Mouse (Mus musculus): Measurements from ENCODE around the gene Bgn. TPM values are rescaled to one million over a fixed set of nuclear protein-coding genes. Genes with fewer than 3 reads are reported as not detected.
A peak's percentile ranks its signal among the peaks of the same experiment; 100 is the strongest.

The Bgn gene
- polyA plus RNA-seq, 1 experiment from 2014 or later, result 14.9 TPM

DNA sequence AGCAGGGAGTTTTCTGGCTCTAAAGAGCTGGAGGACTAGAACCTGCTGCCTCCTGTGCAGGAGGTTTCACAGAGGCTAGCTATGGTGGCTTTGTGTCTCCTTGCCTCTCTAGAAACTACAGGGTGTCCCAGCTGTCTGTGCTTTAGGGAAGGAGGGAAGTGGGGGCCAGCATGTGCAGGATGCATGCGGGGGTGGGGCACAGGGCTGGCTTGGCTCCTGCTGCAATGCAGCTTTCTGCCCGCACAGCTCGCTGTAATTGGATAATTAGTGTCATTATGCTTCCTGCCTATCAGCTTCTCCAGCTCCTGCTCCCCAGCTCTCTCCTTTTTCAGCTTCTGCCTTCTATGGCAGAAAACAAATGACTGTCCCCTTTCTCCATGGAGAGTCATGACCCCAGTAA, 29.5 kb downstream of the Bgn start:
- no peaks in the 10 kb centered on the region for H3K36me3 ChIP-seq (ENCODE audit: control insufficient read depth, insufficient read depth)
- H3K9me3 ChIP-seq (ENCODE audit: control insufficient read depth, low read length), result no peaks in the 10 kb centered on the region
- H3K9ac ChIP-seq (replicated peaks; ENCODE audit: low read depth, low read length), result no peak overlapping the region
- no peaks in the 10 kb centered on the region for H3K4me1 ChIP-seq (replicated peaks; ENCODE audit: control insufficient read depth, insufficient read depth, low read length)
- 24% methylated on average over 3 of the region's 3 CpGs for WGBS
- H3K27me3 ChIP-seq (replicated peaks; ENCODE audit: control insufficient read depth, insufficient read depth, low read length), result no peaks in the 10 kb centered on the region
- ATAC-seq, result peak; percentile 76
- no peak overlapping the region for H3K4me2 ChIP-seq (ENCODE audit: low read length)
- no peak overlapping the region for H3K4me3 ChIP-seq (replicated peaks; ENCODE audit: low read length)
- no peak overlapping the region for H3K27ac ChIP-seq (ENCODE audit: low read length)

DNA sequence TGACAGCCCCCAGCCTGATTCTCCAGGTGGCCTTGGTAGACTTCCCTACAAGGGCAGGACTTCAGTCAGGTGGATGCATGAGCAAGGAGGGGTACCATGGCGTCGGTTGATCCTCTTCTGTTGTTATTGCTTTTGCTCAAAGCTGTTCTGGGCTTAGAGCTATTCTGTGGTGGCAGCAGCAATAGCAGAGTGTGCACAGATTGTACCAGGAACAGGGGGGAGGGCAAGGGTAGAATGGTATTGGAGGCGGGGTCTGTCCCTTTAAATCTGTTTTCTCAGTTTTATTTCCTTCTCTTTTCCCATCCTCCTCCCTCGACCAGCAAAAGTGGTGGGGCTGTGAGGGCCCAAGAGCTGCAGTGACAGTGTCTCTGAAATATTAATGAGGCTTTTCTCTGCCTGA, 33.2 kb downstream of the Bgn start:
- Histone ChIP-seq H3K36me3 (ENCODE audit: control insufficient read depth, insufficient read depth) (no peaks in the 10 kb centered on the region), H3K27me3 (replicated peaks; ENCODE audit: control insufficient read depth, insufficient read depth, low read length) (no peaks in the 10 kb centered on the region), H3K27ac (ENCODE audit: low read length) (no peak overlapping the region), H3K4me2 (ENCODE audit: low read length) (no peak overlapping the region), H3K4me1 (replicated peaks; ENCODE audit: control insufficient read depth, insufficient read depth, low read length) (no peaks in the 10 kb centered on the region), H3K4me3 (replicated peaks; ENCODE audit: low read length) (no peak overlapping the region), H3K9me3 (ENCODE audit: control insufficient read depth, low read length) (no peaks in the 10 kb centered on the region), H3K9ac (replicated peaks; ENCODE audit: low read depth, low read length) (no peak overlapping the region)
- WGBS, result 57% methylated on average over 4 of the region's 4 CpGs
- no peak for ATAC-seq

DNA sequence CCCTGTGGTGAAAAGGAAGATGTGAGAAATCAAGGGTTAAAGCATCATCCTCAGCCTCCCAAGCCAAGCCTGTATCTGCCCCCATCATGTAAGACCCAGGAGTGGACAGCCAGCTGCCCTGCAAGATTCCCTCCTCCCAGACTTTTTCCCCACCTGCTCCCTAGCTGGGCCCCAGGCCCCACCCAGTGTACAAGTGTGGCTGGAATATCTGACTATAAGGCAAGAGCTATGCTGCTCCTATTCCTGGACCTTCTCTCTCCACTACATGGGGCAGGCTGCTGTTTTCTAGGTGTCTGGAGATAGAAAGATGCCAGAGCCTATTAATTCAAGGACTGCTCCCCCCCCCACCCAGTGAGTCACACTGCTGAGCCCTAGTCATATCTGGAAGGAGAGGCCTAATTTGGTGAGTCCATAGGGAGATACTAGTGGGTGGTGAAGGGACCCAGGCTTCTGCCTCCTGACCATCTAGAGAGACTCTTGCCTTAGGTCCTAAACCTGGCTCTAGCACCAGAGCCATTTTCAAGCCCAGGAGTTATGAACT, 33.7 kb downstream of the Bgn start:
- no peak overlapping the region for H3K4me2 ChIP-seq (ENCODE audit: low read length)

DNA sequence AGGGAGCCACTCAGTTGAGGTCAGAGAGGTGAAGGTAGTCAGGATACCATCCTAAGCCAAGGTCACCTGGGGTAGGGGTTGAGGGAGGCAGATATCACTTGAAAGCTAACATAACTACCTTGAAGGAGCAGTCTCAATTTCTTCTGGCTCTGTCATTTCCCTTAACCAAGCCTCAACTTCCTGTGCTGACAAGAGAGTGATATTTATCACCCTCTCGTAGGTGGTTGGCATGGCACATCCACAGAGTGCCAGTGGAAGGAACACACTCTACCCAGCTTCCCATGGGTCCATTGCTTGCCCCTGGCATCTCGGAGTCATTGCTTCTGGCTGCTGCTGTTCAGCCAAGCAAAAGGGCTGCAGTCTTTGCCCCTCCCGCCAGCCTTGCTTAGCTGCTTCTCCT, 37.3 kb downstream of the Bgn start:
- Histone ChIP-seq H3K27me3 (replicated peaks; ENCODE audit: control insufficient read depth, insufficient read depth, low read length) (no peaks in the 10 kb centered on the region), H3K4me1 (replicated peaks; ENCODE audit: control insufficient read depth, insufficient read depth, low read length) (no peaks in the 10 kb centered on the region; the same call in 1 of the 2 replicates), H3K36me3 (ENCODE audit: control insufficient read depth, insufficient read depth) (no peaks in the 10 kb centered on the region), H3K9me3 (ENCODE audit: control insufficient read depth, low read length) (no peaks in the 10 kb centered on the region), H3K4me2 (ENCODE audit: low read length) (no peak overlapping the region), H3K9ac (replicated peaks; ENCODE audit: low read depth, low read length) (no peak overlapping the region), H3K4me3 (replicated peaks; ENCODE audit: low read length) (no peak overlapping the region), H3K27ac (ENCODE audit: low read length) (no peak overlapping the region)
- 87% methylated on average over 3 of the region's 3 CpGs for WGBS
- no peak for ATAC-seq

More for the DNA sequence above, 33.7 kb downstream of the Bgn start:
- no peaks in the 10 kb centered on the region for H3K36me3 ChIP-seq (ENCODE audit: control insufficient read depth, insufficient read depth)
- no peak for ATAC-seq
- H3K9ac ChIP-seq (replicated peaks; ENCODE audit: low read depth, low read length), result no peak overlapping the region
- H3K4me3 ChIP-seq (replicated peaks; ENCODE audit: low read length), result no peak overlapping the region
- H3K4me1 ChIP-seq (replicated peaks; ENCODE audit: control insufficient read depth, insufficient read depth, low read length), result no peaks in the 10 kb centered on the region
- H3K9me3 ChIP-seq (ENCODE audit: control insufficient read depth, low read length), result no peaks in the 10 kb centered on the region
- no peaks in the 10 kb centered on the region for H3K27me3 ChIP-seq (replicated peaks; ENCODE audit: control insufficient read depth, insufficient read depth, low read length)
- H3K27ac ChIP-seq (ENCODE audit: low read length), result no peak overlapping the region

DNA sequence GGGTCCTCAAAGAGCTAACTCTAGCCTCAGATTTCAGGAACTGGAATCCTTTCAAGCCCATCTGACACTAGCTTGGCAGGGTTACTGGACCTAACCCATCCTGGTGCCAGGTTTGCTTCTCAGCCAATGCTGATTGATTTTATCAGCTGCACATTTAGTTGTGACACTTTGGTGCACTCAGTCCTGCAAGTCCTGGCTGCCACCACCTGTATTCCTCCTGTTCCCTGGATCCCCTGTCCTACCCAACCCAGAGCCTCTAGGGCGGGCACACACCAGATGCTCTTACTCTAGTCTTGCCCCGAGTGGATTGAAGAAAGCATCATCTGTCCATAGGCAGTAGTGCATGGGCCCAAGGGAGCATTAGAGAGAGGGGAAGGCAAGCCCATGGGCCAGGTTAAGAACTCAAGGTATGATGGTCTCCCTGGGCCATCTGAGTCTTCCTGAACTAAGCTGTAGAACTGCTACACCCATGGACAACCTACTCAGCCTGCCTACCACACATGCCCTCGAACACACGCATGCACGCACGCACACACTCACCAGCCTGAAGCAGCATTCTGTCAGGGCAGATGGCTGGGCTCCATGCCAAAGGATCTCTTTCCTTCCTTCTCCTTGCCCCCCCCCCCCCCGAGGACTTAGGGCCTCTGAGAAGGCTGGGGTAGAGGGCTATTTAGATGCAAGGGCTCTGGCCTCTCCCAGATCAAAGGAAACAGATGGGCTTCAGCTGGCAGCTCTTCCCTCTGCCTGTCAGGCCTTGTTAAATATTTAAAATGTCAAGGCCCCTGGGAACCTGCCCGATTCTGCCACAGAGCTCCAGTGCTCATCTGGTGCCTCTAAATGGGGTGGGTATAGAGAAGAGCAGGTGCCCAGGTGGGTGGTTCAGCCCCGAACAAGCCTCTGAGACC, 41.2 kb downstream of the Bgn start:
- ATAC-seq, result peak; percentile 84
- no peaks in the 10 kb centered on the region for H3K27me3 ChIP-seq (replicated peaks; ENCODE audit: control insufficient read depth, insufficient read depth, low read length)
- no peak overlapping the region for H3K4me3 ChIP-seq (replicated peaks; ENCODE audit: low read length)
- 63% methylated on average over 8 of the region's 9 CpGs for WGBS
- H3K9ac ChIP-seq (replicated peaks; ENCODE audit: low read depth, low read length), result no peak overlapping the region
- H3K4me1 ChIP-seq (replicated peaks; ENCODE audit: control insufficient read depth, insufficient read depth, low read length), result no peaks in the 10 kb centered on the region; the same call in 1 of the 2 replicates
- H3K9me3 ChIP-seq (ENCODE audit: control insufficient read depth, low read length), result no peaks in the 10 kb centered on the region
- peak overlapping the region; percentile 66 for H3K27ac ChIP-seq (ENCODE audit: low read length)
- H3K36me3 ChIP-seq (ENCODE audit: control insufficient read depth, insufficient read depth), result no peaks in the 10 kb centered on the region
- no peak overlapping the region for H3K4me2 ChIP-seq (ENCODE audit: low read length)

DNA sequence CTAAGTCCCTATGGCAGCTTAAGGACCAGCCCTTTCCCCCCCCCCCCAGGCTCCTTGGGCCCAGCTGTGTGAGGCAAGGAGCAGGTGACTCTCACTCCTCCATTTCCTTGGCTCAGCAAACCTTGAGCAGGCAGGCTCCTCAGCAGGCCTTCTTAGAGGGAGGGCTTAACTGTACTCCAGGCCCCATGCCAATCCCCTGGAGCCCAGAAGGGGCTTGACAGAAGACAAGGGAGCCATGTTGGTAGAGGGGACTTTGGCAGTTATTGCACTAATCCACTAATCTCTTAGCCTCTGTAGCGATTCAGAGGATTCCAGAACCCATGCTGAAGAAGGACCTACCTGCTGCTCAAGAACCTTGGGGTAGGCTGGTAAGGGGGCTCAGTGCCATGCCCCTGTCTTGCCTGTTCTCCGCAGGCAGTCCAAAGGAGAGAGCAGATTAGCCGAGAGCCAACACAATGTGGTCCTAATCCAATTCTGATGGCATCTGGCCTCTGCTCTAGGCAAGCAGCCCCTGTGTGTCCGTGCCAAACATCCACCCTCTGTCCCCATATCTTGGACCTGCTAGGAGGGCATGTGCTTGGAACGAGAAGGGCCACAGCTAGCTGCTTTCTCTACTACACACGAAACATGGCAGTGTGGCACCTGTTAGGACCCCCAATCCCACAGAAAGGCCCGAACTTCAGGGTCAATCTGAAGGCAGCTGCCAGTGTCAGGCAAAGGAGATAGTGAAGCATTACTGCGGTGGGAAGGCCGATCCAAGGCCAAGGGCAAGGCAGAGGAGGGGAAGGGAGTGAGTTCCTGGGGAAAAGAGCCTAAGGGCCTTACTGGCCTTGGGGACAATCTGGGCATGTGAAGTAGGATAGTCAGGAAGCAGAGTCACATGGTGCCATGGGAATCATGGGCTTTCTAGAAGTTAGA, 42.1 kb downstream of the Bgn start:
- Histone ChIP-seq H3K36me3 (ENCODE audit: control insufficient read depth, insufficient read depth) (no peaks in the 10 kb centered on the region), H3K4me3 (replicated peaks; ENCODE audit: low read length) (no peak overlapping the region), H3K27me3 (replicated peaks; ENCODE audit: control insufficient read depth, insufficient read depth, low read length) (no peaks in the 10 kb centered on the region), H3K9me3 (ENCODE audit: control insufficient read depth, low read length) (no peaks in the 10 kb centered on the region), H3K27ac (ENCODE audit: low read length) (peak overlapping the region; percentile 66), H3K9ac (replicated peaks; ENCODE audit: low read depth, low read length) (no peak overlapping the region), H3K4me2 (ENCODE audit: low read length) (no peak overlapping the region), H3K4me1 (replicated peaks; ENCODE audit: control insufficient read depth, insufficient read depth, low read length) (no peaks in the 10 kb centered on the region; the same call in 1 of the 2 replicates)
- ATAC-seq, result peak; percentile 72
- 61% methylated on average over 9 of the region's 9 CpGs for WGBS

DNA sequence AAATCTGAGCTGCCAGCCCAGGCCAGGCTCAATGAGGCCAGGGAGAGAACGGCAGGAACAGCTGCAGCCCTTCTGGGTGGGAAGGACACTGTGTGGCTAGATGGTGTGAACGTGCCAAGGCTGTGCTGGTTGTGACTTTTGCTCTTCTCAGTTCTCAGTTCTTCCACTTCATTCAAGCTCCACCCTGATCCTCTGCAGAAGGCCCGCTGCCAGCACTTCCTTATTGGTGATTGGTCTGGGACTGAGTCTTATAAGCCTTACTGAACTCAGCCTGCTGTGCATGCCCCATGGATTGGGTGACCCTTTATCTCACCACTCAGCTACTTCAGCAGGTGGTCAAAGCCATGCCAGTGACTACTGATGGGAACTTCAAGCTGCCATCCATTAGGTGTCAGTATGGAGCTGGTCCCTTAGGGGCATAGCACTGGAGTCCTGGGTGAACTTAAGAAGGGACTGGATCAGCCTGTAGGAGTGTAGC, 43.0 kb downstream of the Bgn start:
- no peak for ATAC-seq
- Histone ChIP-seq H3K36me3 (ENCODE audit: control insufficient read depth, insufficient read depth) (no peaks in the 10 kb centered on the region), H3K9me3 (ENCODE audit: control insufficient read depth, low read length) (no peaks in the 10 kb centered on the region), H3K27ac (ENCODE audit: low read length) (no peak overlapping the region), H3K27me3 (replicated peaks; ENCODE audit: control insufficient read depth, insufficient read depth, low read length) (no peaks in the 10 kb centered on the region), H3K4me3 (replicated peaks; ENCODE audit: low read length) (no peak overlapping the region), H3K4me1 (replicated peaks; ENCODE audit: control insufficient read depth, insufficient read depth, low read length) (no peaks in the 10 kb centered on the region; the same call in 1 of the 2 replicates), H3K4me2 (ENCODE audit: low read length) (no peak overlapping the region), H3K9ac (replicated peaks; ENCODE audit: low read depth, low read length) (no peak overlapping the region)
- 72% methylated on average over 3 of the region's 3 CpGs for WGBS

DNA sequence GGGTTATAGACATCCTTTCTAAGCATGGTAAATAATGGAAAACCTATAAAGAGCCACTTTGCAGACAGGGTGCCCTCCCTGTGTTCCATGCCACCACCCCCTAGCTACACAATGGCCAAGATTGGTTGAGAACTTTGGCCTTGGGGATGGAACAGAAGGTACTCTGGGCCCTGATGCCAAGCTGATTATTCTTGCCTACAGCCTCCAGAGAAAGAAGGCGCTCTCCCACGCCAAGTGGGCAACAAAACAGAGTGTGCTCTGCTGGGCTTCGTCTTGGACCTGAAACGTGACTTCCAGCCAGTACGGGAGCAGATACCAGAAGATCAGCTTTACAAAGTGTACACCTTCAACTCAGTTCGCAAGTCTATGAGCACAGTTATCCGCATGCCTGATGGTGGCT, 54.5 kb downstream of the Bgn start:
- no peaks in the 10 kb centered on the region for H3K4me1 ChIP-seq (replicated peaks; ENCODE audit: control insufficient read depth, insufficient read depth, low read length)

DNA sequence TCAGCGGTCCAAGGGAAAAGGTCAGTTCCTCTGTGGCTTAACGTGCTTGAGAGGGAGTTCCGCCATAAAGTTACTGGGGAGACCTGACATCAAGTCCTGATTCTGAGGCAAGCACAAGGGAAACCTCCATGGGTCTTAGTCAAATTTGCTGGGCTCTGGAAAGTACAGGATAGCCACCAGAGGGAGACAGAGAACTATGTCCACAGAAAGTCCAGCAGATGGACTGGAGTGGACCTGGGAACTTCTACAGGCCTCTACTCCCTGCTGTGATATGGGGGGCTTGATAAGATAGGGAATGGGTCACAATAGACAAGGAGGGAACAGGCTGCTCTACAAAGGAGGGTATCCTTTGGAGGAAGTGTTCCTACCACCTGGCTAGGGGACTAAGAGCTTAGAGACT, 59.9 kb downstream of the Bgn start:
- Histone ChIP-seq H3K9ac (replicated peaks; ENCODE audit: low read depth, low read length) (no peak overlapping the region), H3K4me2 (ENCODE audit: low read length) (no peak overlapping the region), H3K36me3 (ENCODE audit: control insufficient read depth, insufficient read depth) (no peaks in the 10 kb centered on the region), H3K9me3 (ENCODE audit: control insufficient read depth, low read length) (no peaks in the 10 kb centered on the region), H3K4me1 (replicated peaks; ENCODE audit: control insufficient read depth, insufficient read depth, low read length) (no peaks in the 10 kb centered on the region), H3K27me3 (replicated peaks; ENCODE audit: control insufficient read depth, insufficient read depth, low read length) (no peaks in the 10 kb centered on the region), H3K4me3 (replicated peaks; ENCODE audit: low read length) (no peak overlapping the region), H3K27ac (ENCODE audit: low read length) (no peak overlapping the region)
- 61% methylated on average over 3 of the region's 3 CpGs for WGBS
- ATAC-seq, result no peak

More for the DNA sequence above, 54.5 kb downstream of the Bgn start:
- H3K9ac ChIP-seq (replicated peaks; ENCODE audit: low read depth, low read length), result no peak overlapping the region
- H3K4me2 ChIP-seq (ENCODE audit: low read length), result no peak overlapping the region
- no peak overlapping the region for H3K4me3 ChIP-seq (replicated peaks; ENCODE audit: low read length)
- H3K9me3 ChIP-seq (ENCODE audit: control insufficient read depth, low read length), result no peaks in the 10 kb centered on the region
- no peaks in the 10 kb centered on the region for H3K27me3 ChIP-seq (replicated peaks; ENCODE audit: control insufficient read depth, insufficient read depth, low read length)
- 86% methylated on average over 7 of the region's 7 CpGs for WGBS
- H3K27ac ChIP-seq (ENCODE audit: low read length), result no peak overlapping the region
- ATAC-seq, result no peak
- H3K36me3 ChIP-seq (ENCODE audit: control insufficient read depth, insufficient read depth), result no peaks in the 10 kb centered on the region
